Mouse (Mus musculus) limb, embryonic 12.5 days (tissue): ENCODE measurements around the gene Cdcp1. TPM values are rescaled to one million over a fixed set of nuclear protein-coding genes. Genes with fewer than 3 reads are reported as not detected.

Experiments used
- ATAC-seq: fragments of 200-750 bp; cut with Nextera tagmentation; 2 replicates; pipeline ENCODE4 v1.8.0; 2017; ENCODE audit warnings: low read depth, moderate TSS enrichment; ENCODE audit not compliant: insufficient number of reproducible peaks, insufficient read depth, low FRiP score, low TSS enrichment
- H3K27ac ChIP-seq: fragments of 300-500 bp; sonication (generic); 2 replicates; pipeline ENCODE4 v1.5.1; 2016; ENCODE audit warnings: mild to moderate bottlenecking, moderate library complexity
- H3K27me3 ChIP-seq: fragments of 300-500 bp; sonication (generic); 2 replicates; pipeline ENCODE4 v1.6.1; 2016; ENCODE audit warnings: mild to moderate bottlenecking, moderate library complexity
- H3K36me3 ChIP-seq: fragments of 300-500 bp; sonication (generic); 2 replicates; pipeline ENCODE4 v1.6.1; 2016; ENCODE audit warnings: mild to moderate bottlenecking, moderate library complexity
- H3K4me1 ChIP-seq: fragments of 300-500 bp; sonication (generic); replicated peaks from 2 replicates; pipeline ENCODE4 v1.6.1; 2016
- H3K4me2 ChIP-seq: fragments of 300-500 bp; sonication (generic); 2 replicates; pipeline ENCODE4 v1.6.1; 2016; ENCODE audit warnings: mild to moderate bottlenecking, moderate library complexity
- H3K4me3 ChIP-seq: fragments of 300-500 bp; sonication (generic); replicated peaks from 2 replicates; pipeline ENCODE4 v1.5.1; 2016; ENCODE audit warnings: mild to moderate bottlenecking
- H3K9ac ChIP-seq: fragments of 300-500 bp; sonication (generic); replicated peaks from 2 replicates; pipeline ENCODE4 v1.6.1; 2016; ENCODE audit warnings: mild to moderate bottlenecking, moderate library complexity
- H3K9me3 ChIP-seq: fragments of 300-500 bp; sonication (generic); 2 replicates; pipeline ENCODE4 v1.6.1; 2016; ENCODE audit warnings: mild to moderate bottlenecking, moderate library complexity
- WGBS: fragments of 180-500 bp; shearing (Covaris S2); methylation state at CpG from one replicate; pipeline ENCODE4 v1.1.7; 2016; 5-methylcytosine and 5-hydroxymethylcytosine counted together
- polyA plus RNA-seq: library from polyadenylated mRNA; unstranded; fragments of >200 nt; fragmentation: Nextera tagmentation; extraction: Ambion mirVana; gene quantifications from 2 replicates; pipeline ENCODE4 v1.2.1, GENCODE M21; 2016

Gene Cdcp1
- polyA plus RNA-seq, 1 experiment from 2014 or later, result 3.8 TPM

- H3K27me3 ChIP-seq, result no peaks in the 10 kb centered on the region; the same call in 1 of the 2 replicates
- no peak for ATAC-seq
- H3K4me3 ChIP-seq, result no peak overlapping the region
- H3K4me1 ChIP-seq, result peaks cover 6% of the 10 kb centered on the region; the same call in 1 of the 2 replicates
- H3K27ac ChIP-seq, result no peak overlapping the region
- H3K9ac ChIP-seq, result no peak overlapping the region
- H3K4me2 ChIP-seq, result no peak overlapping the region
- H3K36me3 ChIP-seq, result no peaks in the 10 kb centered on the region
- WGBS, result 96% methylated on average over 5 of the region's 5 CpGs
- H3K9me3 ChIP-seq, result no peaks in the 10 kb centered on the region
Measured at GRCm38 (mm10) chr9:123240271-123240670, 24.4 kb upstream of the Cdcp1 start.

GRCm38 (mm10) chr9:123239651-123240050, 23.8 kb upstream of the Cdcp1 start:
- ATAC-seq, result no peak
- H3K27ac ChIP-seq, result no peak overlapping the region
- 87% methylated on average over 2 of the region's 2 CpGs for whole genome bisulfite sequencing
- no peak overlapping the region for H3K4me2 ChIP-seq
- H3K4me1 ChIP-seq, result peaks cover 6% of the 10 kb centered on the region; the same call in 1 of the 2 replicates
- H3K27me3 ChIP-seq, result no peaks in the 10 kb centered on the region; the same call in 1 of the 2 replicates
- no peak overlapping the region for H3K9ac ChIP-seq
- H3K36me3 ChIP-seq, result no peaks in the 10 kb centered on the region
- H3K4me3 ChIP-seq, result no peak overlapping the region
- H3K9me3 ChIP-seq, result no peaks in the 10 kb centered on the region

GRCm38 (mm10) chr9:123238256-123239045, 22.6 kb upstream of the Cdcp1 start:
- no peaks in the 10 kb centered on the region for H3K36me3 ChIP-seq
- peaks cover 6% of the 10 kb centered on the region; the same call in 1 of the 2 replicates for H3K4me1 ChIP-seq
- no peak overlapping the region for H3K27ac ChIP-seq
- H3K9me3 ChIP-seq, result no peaks in the 10 kb centered on the region
- no peak overlapping the region for H3K4me3 ChIP-seq
- no peak overlapping the region for H3K9ac ChIP-seq
- ATAC-seq, result no peak
- no peaks in the 10 kb centered on the region; the same call in 1 of the 2 replicates for H3K27me3 ChIP-seq
- 46% methylated on average over 4 of the region's 4 CpGs for whole genome bisulfite sequencing
- no peak overlapping the region for H3K4me2 ChIP-seq

DNA sequence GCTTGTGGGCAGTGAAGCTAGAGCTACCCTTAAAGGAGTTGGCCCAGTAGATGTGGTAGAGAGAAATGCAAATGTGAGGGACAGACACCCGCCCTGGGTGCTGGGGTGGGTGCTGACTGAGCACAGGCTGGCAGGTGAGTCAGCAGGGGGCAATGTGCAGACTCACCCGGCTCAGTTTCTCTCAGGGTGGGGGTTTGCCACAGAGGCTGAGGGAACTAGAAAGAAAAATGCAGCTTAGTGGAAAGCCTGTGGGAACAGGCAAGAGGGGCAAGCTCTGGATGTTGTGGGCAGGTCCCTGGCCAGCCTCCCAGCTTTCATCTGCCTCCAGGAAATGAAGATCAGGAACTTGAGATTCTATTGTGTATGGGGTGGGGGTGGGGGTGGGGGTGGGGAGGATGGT, 21.9 kb upstream of the Cdcp1 start:
- peaks cover 6% of the 10 kb centered on the region; the same call in 1 of the 2 replicates for H3K4me1 ChIP-seq
- ATAC-seq, result no peak
- no peak overlapping the region for H3K9ac ChIP-seq
- 0 out of 2 replicates have a peak overlapping the region, but pooled peaks have one; percentile 35 for H3K27ac ChIP-seq
- H3K4me3 ChIP-seq, result no peak overlapping the region
- no peak overlapping the region for H3K4me2 ChIP-seq
- H3K9me3 ChIP-seq, result no peaks in the 10 kb centered on the region
- no peaks in the 10 kb centered on the region; the same call in 1 of the 2 replicates for H3K27me3 ChIP-seq
- 34% methylated on average over 2 of the region's 2 CpGs for WGBS
- H3K36me3 ChIP-seq, result no peaks in the 10 kb centered on the region

DNA sequence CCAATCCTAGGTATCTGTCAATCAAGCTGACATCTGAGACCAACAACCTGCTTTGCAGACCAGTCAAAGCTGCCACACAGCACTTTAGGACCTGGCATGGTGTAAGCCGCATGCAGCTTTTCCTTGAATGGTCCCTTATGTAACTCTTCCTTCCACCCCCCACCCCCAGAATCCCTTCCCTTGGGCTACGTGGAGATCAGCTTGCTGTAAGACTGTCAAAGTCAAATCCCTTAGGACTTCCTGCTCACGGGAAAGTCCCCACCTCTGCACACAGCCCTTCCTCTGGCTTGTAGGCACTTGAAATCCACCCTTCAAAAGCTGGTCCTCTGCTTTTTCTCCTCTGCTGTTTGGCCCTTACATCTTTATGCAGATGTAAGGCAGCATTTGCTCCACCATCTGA, 19.8 kb upstream of the Cdcp1 start:
- Histone ChIP-seq H3K9ac (no peak overlapping the region), H3K36me3 (no peaks in the 10 kb centered on the region), H3K27ac (no peak overlapping the region), H3K9me3 (no peaks in the 10 kb centered on the region), H3K4me2 (no peak overlapping the region), H3K27me3 (no peaks in the 10 kb centered on the region; the same call in 1 of the 2 replicates), H3K4me1 (peaks cover 6% of the 10 kb centered on the region; the same call in 1 of the 2 replicates), H3K4me3 (no peak overlapping the region)
- no peak for ATAC-seq
- 41% methylated on average over 3 of the region's 3 CpGs for WGBS

GRCm38 (mm10) chr9:123229826-123230225, 14.0 kb upstream of the Cdcp1 start:
- Histone ChIP-seq H3K4me3 (no peak overlapping the region), H3K36me3 (no peaks in the 10 kb centered on the region), H3K9ac (no peak overlapping the region), H3K4me2 (no peak overlapping the region), H3K27ac (no peak overlapping the region), H3K9me3 (no peaks in the 10 kb centered on the region), H3K4me1 (no peaks in the 10 kb centered on the region), H3K27me3 (no peaks in the 10 kb centered on the region)
- 72% methylated on average over 4 of the region's 4 CpGs for WGBS
- no peak for ATAC-seq

DNA sequence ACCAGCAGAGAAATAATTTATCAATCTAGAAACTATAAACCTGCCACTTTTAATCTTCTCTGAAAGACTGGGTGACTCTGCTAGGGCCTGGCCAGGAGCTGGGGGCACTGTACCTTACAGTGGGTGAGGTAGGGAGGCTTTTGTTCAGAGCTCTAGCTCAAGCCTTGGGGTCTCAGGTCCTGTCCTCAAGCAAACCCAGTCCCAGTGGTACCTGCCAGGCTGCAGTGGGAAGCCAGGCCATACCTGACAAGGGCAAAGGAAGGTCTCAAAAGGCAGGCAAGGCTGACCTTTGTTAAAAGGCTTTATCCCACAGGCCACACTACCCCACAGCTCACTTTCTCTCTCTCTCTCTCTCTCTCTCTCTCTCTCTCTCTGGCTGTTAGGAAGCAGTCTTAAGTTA, 12.8 kb upstream of the Cdcp1 start:
- ATAC-seq, result no peak
- no peak overlapping the region for H3K27ac ChIP-seq
- no peaks in the 10 kb centered on the region for H3K36me3 ChIP-seq
- no peaks in the 10 kb centered on the region for H3K9me3 ChIP-seq
- H3K4me1 ChIP-seq, result no peaks in the 10 kb centered on the region
- no peak overlapping the region for H3K4me2 ChIP-seq
- H3K4me3 ChIP-seq, result no peak overlapping the region
- no peak overlapping the region for H3K9ac ChIP-seq
- no peaks in the 10 kb centered on the region for H3K27me3 ChIP-seq

GRCm38 (mm10) chr9:123227106-123227750, 11.4 kb upstream of the Cdcp1 start:
- ATAC-seq, result no peak
- 90% methylated on average over 3 of the region's 3 CpGs for WGBS
- Histone ChIP-seq H3K36me3 (no peaks in the 10 kb centered on the region), H3K4me1 (no peaks in the 10 kb centered on the region), H3K27me3 (no peaks in the 10 kb centered on the region), H3K27ac (no peak overlapping the region), H3K4me2 (no peak overlapping the region), H3K4me3 (no peak overlapping the region), H3K9me3 (no peaks in the 10 kb centered on the region), H3K9ac (no peak overlapping the region)

GRCm38 (mm10) chr9:123224863-123225431, 9.1 kb upstream of the Cdcp1 start:
- Histone ChIP-seq H3K9ac (no peak overlapping the region), H3K27ac (no peak overlapping the region), H3K36me3 (no peaks in the 10 kb centered on the region), H3K4me2 (no peak overlapping the region), H3K4me3 (no peak overlapping the region), H3K4me1 (no peaks in the 10 kb centered on the region), H3K9me3 (no peaks in the 10 kb centered on the region), H3K27me3 (no peaks in the 10 kb centered on the region)
- WGBS, result 76% methylated on average over 2 of the region's 2 CpGs
- no peak; the same call in 1 of the 2 replicates for ATAC-seq

DNA sequence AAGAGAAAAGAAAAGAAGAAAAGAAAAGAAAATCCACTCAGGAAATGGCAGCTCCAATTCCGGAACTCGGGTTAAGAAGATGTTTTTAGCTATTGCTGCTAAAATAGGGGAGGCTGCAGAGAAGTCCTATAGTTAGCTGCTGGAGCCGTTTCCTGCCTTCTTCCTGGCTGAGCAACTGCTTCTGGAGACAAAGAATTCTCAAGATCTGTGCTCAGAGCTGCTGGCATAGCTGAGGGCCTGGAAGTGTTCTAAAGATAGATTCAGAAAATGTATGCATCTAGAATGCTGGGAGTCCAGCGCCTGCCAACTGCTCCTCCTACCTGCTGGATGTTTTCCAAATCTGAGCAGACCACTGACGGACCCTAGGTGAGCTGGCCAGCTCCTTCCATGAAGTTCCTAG, 4.0 kb upstream of the Cdcp1 start:
- no peak overlapping the region for H3K4me3 ChIP-seq
- H3K27me3 ChIP-seq, result peaks cover 18% of the 10 kb centered on the region
- no peak overlapping the region for H3K9ac ChIP-seq
- no peak for ATAC-seq
- no peak overlapping the region for H3K4me2 ChIP-seq
- no peaks in the 10 kb centered on the region for H3K9me3 ChIP-seq
- 71% methylated on average over 5 of the region's 5 CpGs for WGBS
- H3K4me1 ChIP-seq, result peaks cover 5% of the 10 kb centered on the region; the same call in 1 of the 2 replicates
- H3K27ac ChIP-seq, result no peak overlapping the region
- no peaks in the 10 kb centered on the region for H3K36me3 ChIP-seq

GRCm38 (mm10) chr9:123213371-123213770, 2.5 kb downstream of the Cdcp1 start:
- peaks cover 32% of the 10 kb centered on the region for H3K27me3 ChIP-seq
- no peak overlapping the region for H3K27ac ChIP-seq
- 68% methylated on average over 9 of the region's 9 CpGs for WGBS
- ATAC-seq, result no peak
- H3K9me3 ChIP-seq, result no peaks in the 10 kb centered on the region
- no peak overlapping the region for H3K4me3 ChIP-seq
- no peak overlapping the region for H3K4me2 ChIP-seq
- H3K36me3 ChIP-seq, result no peaks in the 10 kb centered on the region
- peaks cover 5% of the 10 kb centered on the region; the same call in 1 of the 2 replicates for H3K4me1 ChIP-seq
- H3K9ac ChIP-seq, result no peak overlapping the region
